Mouse (Mus musculus) erythroblast, embryonic 14.5 days (primary cell): ENCODE data around the gene Edn3. TPM values are rescaled to one million over a fixed set of nuclear protein-coding genes. Genes with fewer than 3 reads are reported as not detected.

ENCODE experiments used
- H3K27me3 ChIP-seq: 2 replicates; pipeline ENCODE4 v1.6.1; 2012; ENCODE audit warnings: inconsistent platforms; ENCODE audit not compliant: control insufficient read depth
- H3K36me3 ChIP-seq: 2 replicates; pipeline ENCODE4 v1.6.1; 2012; ENCODE audit warnings: mild to moderate bottlenecking, inconsistent platforms; ENCODE audit not compliant: control insufficient read depth
- H3K4me1 ChIP-seq: 2 replicates; pipeline ENCODE4 v1.6.1; 2012; ENCODE audit warnings: inconsistent platforms; ENCODE audit not compliant: control insufficient read depth
- H3K4me3 ChIP-seq: replicated peaks from 2 replicates; pipeline ENCODE3; 2012; ENCODE audit warnings: moderate library complexity, mild to moderate bottlenecking, inconsistent platforms
- H3K9me3 ChIP-seq: 2 replicates; pipeline ENCODE4 v1.6.1; 2012; ENCODE audit warnings: low read length, inconsistent platforms, mixed read lengths; ENCODE audit not compliant: control insufficient read depth
- GATA1 ChIP-seq: IDR thresholded peaks from 2 replicates; pipeline ENCODE4 v1.6.1; 2012; ENCODE audit warnings: low read length, inconsistent platforms, mixed read lengths
- TAL1 ChIP-seq: IDR thresholded peaks from 3 replicates; pipeline ENCODE4 v1.6.1; 2012; ENCODE audit warnings: low read length, inconsistent platforms, mixed read lengths
- polyA plus RNA-seq: library from polyadenylated mRNA; stranded (reverse); fragments of >175 nt; gene quantifications from 2 replicates; pipeline ENCODE4 v1.2.3, GENCODE M21; 2012

Edn3 gene
- polyA plus RNA-seq: not detected in 2 replicates

- Histone ChIP-seq H3K27me3 (peaks cover 14% of the 10 kb centered on the region), H3K4me1 (no peaks in the 10 kb centered on the region), H3K4me3 (no peak within 1 kb of the TSS), H3K9me3 (no peaks in the 10 kb centered on the region), H3K36me3 (no peaks in the 10 kb centered on the region)
- TF ChIP-seq GATA1: no peak
- TF ChIP-seq TAL1: no peak
Observed at GRCm38 (mm10) chr2:174760479-174761121, at the start of gene Edn3. Gene Edn3 (plus strand): TSS chr2:174760619.

- Histone ChIP-seq H3K9me3 (no peaks in the 10 kb centered on the region), H3K4me3 (no peak overlapping the region), H3K36me3 (no peaks in the 10 kb centered on the region), H3K27me3 (no peaks in the 10 kb centered on the region), H3K4me1 (no peaks in the 10 kb centered on the region)
- no peak for TF ChIP-seq TAL1
- TF ChIP-seq GATA1: no peak
Observed at GRCm38 (mm10) chr2:174712043-174712442, 48.4 kb upstream of the Edn3 start.

- no peak for TF ChIP-seq TAL1
- TF ChIP-seq GATA1: no peak
- no peaks in the 10 kb centered on the region for H3K27me3 ChIP-seq
- no peak overlapping the region for H3K4me3 ChIP-seq
- H3K9me3 ChIP-seq: no peaks in the 10 kb centered on the region
- no peaks in the 10 kb centered on the region for H3K36me3 ChIP-seq
- H3K4me1 ChIP-seq: no peaks in the 10 kb centered on the region
Observed at GRCm38 (mm10) chr2:174715938-174716337, 44.5 kb upstream of the Edn3 start.

GRCm38 (mm10) chr2:174717857-174718256, 42.6 kb upstream of the Edn3 start:
- no peak overlapping the region for H3K4me3 ChIP-seq
- no peaks in the 10 kb centered on the region for H3K4me1 ChIP-seq
- H3K27me3 ChIP-seq: no peaks in the 10 kb centered on the region
- no peaks in the 10 kb centered on the region for H3K9me3 ChIP-seq
- TF ChIP-seq TAL1 (no peak), GATA1 (no peak)
- H3K36me3 ChIP-seq: no peaks in the 10 kb centered on the region

- Histone ChIP-seq H3K27me3 (no peaks in the 10 kb centered on the region), H3K4me1 (no peaks in the 10 kb centered on the region), H3K9me3 (peaks cover 13% of the 10 kb centered on the region), H3K4me3 (no peak overlapping the region), H3K36me3 (no peaks in the 10 kb centered on the region)
- TF ChIP-seq TAL1 (no peak), GATA1 (no peak)
Observed at GRCm38 (mm10) chr2:174727114-174727823, 33.1 kb upstream of the Edn3 start.

GRCm38 (mm10) chr2:174731939-174732338, 28.5 kb upstream of the Edn3 start:
- H3K4me3 ChIP-seq: no peak overlapping the region
- peaks cover 13% of the 10 kb centered on the region for H3K9me3 ChIP-seq
- no peaks in the 10 kb centered on the region for H3K36me3 ChIP-seq
- no peaks in the 10 kb centered on the region for H3K27me3 ChIP-seq
- TF ChIP-seq TAL1 (no peak), GATA1 (no peak)
- no peaks in the 10 kb centered on the region for H3K4me1 ChIP-seq

- Histone ChIP-seq H3K27me3 (no peaks in the 10 kb centered on the region), H3K36me3 (no peaks in the 10 kb centered on the region), H3K4me3 (no peak overlapping the region), H3K4me1 (no peaks in the 10 kb centered on the region), H3K9me3 (peaks cover 13% of the 10 kb centered on the region)
- TF ChIP-seq GATA1 (no peak), TAL1 (no peak)
Observed at GRCm38 (mm10) chr2:174735270-174735669, 25.1 kb upstream of the Edn3 start.

GRCm38 (mm10) chr2:174747182-174747581, 13.2 kb upstream of the Edn3 start:
- Histone ChIP-seq H3K9me3 (no peaks in the 10 kb centered on the region), H3K4me1 (no peaks in the 10 kb centered on the region), H3K36me3 (no peaks in the 10 kb centered on the region), H3K27me3 (no peaks in the 10 kb centered on the region), H3K4me3 (no peak overlapping the region)
- TF ChIP-seq GATA1 (no peak), TAL1 (no peak)

- H3K4me3 ChIP-seq: no peak overlapping the region
- no peaks in the 10 kb centered on the region for H3K9me3 ChIP-seq
- no peaks in the 10 kb centered on the region for H3K27me3 ChIP-seq
- H3K4me1 ChIP-seq: no peaks in the 10 kb centered on the region
- no peaks in the 10 kb centered on the region for H3K36me3 ChIP-seq
- TF ChIP-seq TAL1 (no peak), GATA1 (no peak)
Observed at GRCm38 (mm10) chr2:174748381-174748780, 12.0 kb upstream of the Edn3 start.

- no peaks in the 10 kb centered on the region for H3K4me1 ChIP-seq
- no peaks in the 10 kb centered on the region for H3K9me3 ChIP-seq
- no peak overlapping the region for H3K4me3 ChIP-seq
- no peaks in the 10 kb centered on the region for H3K36me3 ChIP-seq
- no peaks in the 10 kb centered on the region for H3K27me3 ChIP-seq
- TF ChIP-seq TAL1: no peak
- TF ChIP-seq GATA1: no peak
Observed at GRCm38 (mm10) chr2:174753197-174753596, 7.2 kb upstream of the Edn3 start.
